Mouse (Mus musculus) right cerebral cortex, postnatal 14 days (tissue): ENCODE measurements at regions not wholly inside any gene's neighbourhood (a gene's known extent, or its start where the extent isn't known, plus 50 kb on each side); places are given as distances from the start of the nearest gene placed in this dataset.

Source experiments
- DNase-seq: peaks from one replicate; pipeline ENCODE4 v3.0.0; 2022

- DNase-seq: no peak
Measured at GRCm38 (mm10) chr4:95155178-95155577, 103.2 kb upstream of the Jun start.

GRCm38 (mm10) chr4:95155796-95156195 is 103.8 kb upstream of the Jun start:
- DNase-seq: no peak

- no peak for DNase-seq
Measured at GRCm38 (mm10) chr4:95156451-95157271, 104.6 kb upstream of the Jun start.

GRCm38 (mm10) chr4:95157653-95158430 is 105.8 kb upstream of the Jun start:
- no peak for DNase-seq

GRCm38 (mm10) chr4:95158632-95159424 is 106.8 kb upstream of the Jun start:
- DNase-seq: no peak

- no peak for DNase-seq
Measured at GRCm38 (mm10) chr4:95159821-95160220, 107.8 kb upstream of the Jun start.

- no peak for DNase-seq
Measured at GRCm38 (mm10) chr4:95160465-95160864, 108.4 kb upstream of the Jun start.

GRCm38 (mm10) chr4:95160912-95161669 is 109.1 kb upstream of the Jun start:
- peak; percentile 80 for DNase-seq

GRCm38 (mm10) chr4:95161670-95162020 is 109.6 kb upstream of the Jun start:
- DNase-seq: no peak

- no peak for DNase-seq
Measured at GRCm38 (mm10) chr4:95162386-95163090, 110.5 kb upstream of the Jun start.

GRCm38 (mm10) chr4:95163403-95163802 is 111.4 kb upstream of the Jun start:
- DNase-seq: peak; percentile 43

GRCm38 (mm10) chr4:95166503-95166902 is 114.5 kb upstream of the Jun start:
- DNase-seq: no peak

GRCm38 (mm10) chr4:95167216-95167615 is 115.2 kb upstream of the Jun start:
- no peak for DNase-seq

- DNase-seq: no peak
Measured at GRCm38 (mm10) chr4:95169702-95170101, 117.7 kb upstream of the Jun start.

- DNase-seq: no peak
Measured at GRCm38 (mm10) chr4:95177753-95178152, 125.7 kb upstream of the Jun start.

- DNase-seq: no peak
Measured at GRCm38 (mm10) chr4:95178467-95178866, 126.4 kb upstream of the Jun start.

- DNase-seq: no peak
Measured at GRCm38 (mm10) chr4:95178900-95179299, 126.9 kb upstream of the Jun start.

GRCm38 (mm10) chr4:95180446-95180845 is 128.4 kb upstream of the Jun start:
- DNase-seq: no peak

- DNase-seq: no peak
Measured at GRCm38 (mm10) chr4:95180999-95181398, 129.0 kb upstream of the Jun start.

- DNase-seq: no peak
Measured at GRCm38 (mm10) chr4:95184180-95184579, 132.2 kb upstream of the Jun start.

- DNase-seq: no peak
Measured at GRCm38 (mm10) chr4:95185113-95185915, 133.3 kb upstream of the Jun start.
